Mouse (Mus musculus) MEL (cell line): ENCODE data around the gene Rnf185. TPM values are rescaled to one million over a fixed set of nuclear protein-coding genes. Genes with fewer than 3 reads are reported as not detected.

Experiments used
- DNase-seq: peaks from one replicate; pipeline ENCODE4 v3.0.0; 2011; ENCODE audit warnings: low read depth, low spot score
- H3K27ac ChIP-seq: 2 replicates; pipeline ENCODE4 v1.5.1; 2012; ENCODE audit warnings: low read depth, mild to moderate bottlenecking, control low read depth, low read length, moderate library complexity; ENCODE audit not compliant: control insufficient read depth
- H3K27me3 ChIP-seq, 2 experiments: fragments of 150-350 bp in 1 of 2; sonication (generic) in 1 of 2; 2 replicates each; pipeline ENCODE4 v1.6.1; 2012; ENCODE audit warnings: low read length in 2 of 2, mild to moderate bottlenecking in 2 of 2, improper control_type of control experiment in 1 of 2, moderate library complexity in 1 of 2; ENCODE audit not compliant: insufficient read depth in 2 of 2, control insufficient read depth in 1 of 2
- H3K36me3 ChIP-seq, 2 experiments: 2 replicates each; pipeline ENCODE4 v1.6.1; 2012 to 2014; ENCODE audit warnings: low read length in 2 of 2, improper control_type of control experiment in 1 of 2, inconsistent platforms in 1 of 2, mild to moderate bottlenecking in 1 of 2; ENCODE audit not compliant: insufficient read depth in 2 of 2, control insufficient read depth in 1 of 2
- H3K4me1 ChIP-seq, 2 experiments: fragments of 150-350 bp in 1 of 2; sonication (generic) in 1 of 2; 2 replicates each; pipeline ENCODE4 v1.6.1; 2012; ENCODE audit warnings: low read length in 2 of 2, improper control_type of control experiment in 1 of 2, mild to moderate bottlenecking in 1 of 2; ENCODE audit not compliant: insufficient read depth in 2 of 2, control insufficient read depth in 1 of 2
- H3K4me3 ChIP-seq, 2 experiments: fragments of 150-350 bp in 1 of 2; sonication (generic) in 1 of 2; 2 replicates each; pipeline ENCODE4 v1.5.1; 2012; ENCODE audit warnings: low read depth in 2 of 2, low read length in 2 of 2, mild to moderate bottlenecking in 2 of 2, moderate library complexity in 2 of 2, control low read depth in 1 of 2, improper control_type of control experiment in 1 of 2; ENCODE audit not compliant: control insufficient read depth in 1 of 2, insufficient read depth in 1 of 2
- H3K79me2 ChIP-seq: 2 replicates; pipeline ENCODE4 v1.6.1; 2012; ENCODE audit warnings: mild to moderate bottlenecking, low read length, moderate library complexity; ENCODE audit not compliant: control insufficient read depth, poor library complexity, insufficient read depth
- H3K9ac ChIP-seq: 2 replicates; pipeline ENCODE4 v1.6.1; 2012; ENCODE audit warnings: low read depth, mild to moderate bottlenecking, control low read depth, low read length, moderate library complexity; ENCODE audit not compliant: control insufficient read depth, poor library complexity, severe bottlenecking
- H3K9me3 ChIP-seq: fragments of 150-350 bp; sonication (generic); replicated peaks from 2 replicates; pipeline ENCODE4 v1.6.1; 2012; ENCODE audit warnings: mild to moderate bottlenecking, low read length, improper control_type of control experiment, moderate library complexity; ENCODE audit not compliant: insufficient read depth
- CHD2 ChIP-seq: IDR thresholded peaks from 2 replicates; pipeline ENCODE4 v1.6.1; 2011; ENCODE audit warnings: low read length, improper control_type of control experiment
- CTCF ChIP-seq, 3 experiments: IDR thresholded peaks in 2 of 3; conservative IDR thresholded peaks in 1 of 3; 2 replicates each; pipeline ENCODE4 v1.5.1; 2011 to 2012; ENCODE audit warnings: low read length in 3 of 3, low read depth in 2 of 3, mild to moderate bottlenecking in 2 of 3, improper control_type of control experiment in 1 of 3, inconsistent platforms in 1 of 3, mixed read lengths in 1 of 3, moderate library complexity in 1 of 3; ENCODE audit not compliant: control insufficient read depth in 1 of 3, insufficient read depth in 1 of 3, poor library complexity in 1 of 3, severe bottlenecking in 1 of 3
- E2F4 ChIP-seq: IDR thresholded peaks from 2 replicates; pipeline ENCODE4 v1.6.1; 2011; ENCODE audit warnings: low read depth, low read length, improper control_type of control experiment, borderline replicate concordance
- EP300 ChIP-seq, 2 experiments: IDR thresholded peaks; 2 replicates each; pipeline ENCODE4 v1.6.1; 2011; ENCODE audit warnings: improper control_type of control experiment in 2 of 2, low read length in 2 of 2, low read depth in 1 of 2, mild to moderate bottlenecking in 1 of 2
- ETS1 ChIP-seq: IDR thresholded peaks from 2 replicates; pipeline ENCODE4 v1.6.1; 2012; ENCODE audit warnings: low read depth, mild to moderate bottlenecking, inconsistent platforms, low read length, improper control_type of control experiment, moderate library complexity
- GABPA ChIP-seq: IDR thresholded peaks from 2 replicates; pipeline ENCODE4 v1.6.1; 2012; ENCODE audit warnings: low read depth, mild to moderate bottlenecking, inconsistent platforms, low read length, improper control_type of control experiment, moderate library complexity
- GATA1 ChIP-seq: IDR thresholded peaks from 2 replicates; pipeline ENCODE4 v1.6.1; 2011; ENCODE audit warnings: low read depth, low read length, improper control_type of control experiment
- JUND ChIP-seq: IDR thresholded peaks from 2 replicates; pipeline ENCODE4 v1.6.1; 2011; ENCODE audit warnings: low read depth, mild to moderate bottlenecking, improper control_type of control experiment, low read length
- KAT2A ChIP-seq: conservative IDR thresholded peaks from 2 replicates; pipeline ENCODE4 v1.6.1; 2012; ENCODE audit warnings: low read depth, low read length, improper control_type of control experiment, inconsistent platforms
- MAX ChIP-seq: IDR thresholded peaks from 2 replicates; pipeline ENCODE4 v1.6.1; 2011; ENCODE audit warnings: low read length, improper control_type of control experiment
- MAZ ChIP-seq: IDR thresholded peaks from 2 replicates; pipeline ENCODE4 v1.6.1; 2012; ENCODE audit warnings: low read depth, mild to moderate bottlenecking, inconsistent platforms, low read length, improper control_type of control experiment
- MEF2A ChIP-seq: IDR thresholded peaks from 2 replicates; pipeline ENCODE4 v1.6.1; 2014; ENCODE audit warnings: low read depth, mild to moderate bottlenecking, inconsistent platforms, low read length, improper control_type of control experiment; ENCODE audit not compliant: poor library complexity, insufficient replicate concordance, severe bottlenecking; ENCODE audit errors: extremely low read depth
- MXI1 ChIP-seq: IDR thresholded peaks from 2 replicates; pipeline ENCODE4 v1.6.1; 2011; ENCODE audit warnings: mild to moderate bottlenecking, low read depth, low read length, improper control_type of control experiment
- MYC ChIP-seq: IDR thresholded peaks from 2 replicates; pipeline ENCODE4 v1.6.1; 2011; ENCODE audit warnings: low read depth, mild to moderate bottlenecking, low read length, improper control_type of control experiment, moderate library complexity
- NELFE ChIP-seq: IDR thresholded peaks from 2 replicates; pipeline ENCODE4 v1.6.1; 2011; ENCODE audit warnings: low read depth, low read length, improper control_type of control experiment
- NRF1 ChIP-seq: IDR thresholded peaks from 2 replicates; pipeline ENCODE4 v1.6.1; 2014; ENCODE audit warnings: low read depth, mild to moderate bottlenecking, inconsistent platforms, low read length, improper control_type of control experiment, moderate library complexity; ENCODE audit not compliant: poor library complexity, insufficient read depth, severe bottlenecking
- POLR2AphosphoS2 ChIP-seq: IDR thresholded peaks from 2 replicates; pipeline ENCODE4 v1.6.1; 2011; ENCODE audit warnings: low read length, improper control_type of control experiment
- POLR2AphosphoS5 ChIP-seq: IDR thresholded peaks from 2 replicates; pipeline ENCODE4 v1.6.1; 2012; ENCODE audit warnings: low read depth, borderline replicate concordance, mild to moderate bottlenecking, inconsistent platforms, low read length, moderate library complexity, mixed read lengths
- RCOR1 ChIP-seq: IDR thresholded peaks from 2 replicates; pipeline ENCODE4 v1.6.1; 2012; ENCODE audit warnings: low read depth, mild to moderate bottlenecking, inconsistent platforms, low read length, improper control_type of control experiment
- SIN3A ChIP-seq: IDR thresholded peaks from 2 replicates; pipeline ENCODE4 v1.6.1; 2012; ENCODE audit warnings: low read length, improper control_type of control experiment, inconsistent platforms
- SMC3 ChIP-seq: IDR thresholded peaks from 2 replicates; pipeline ENCODE4 v1.6.1; 2011; ENCODE audit warnings: low read depth, low read length, improper control_type of control experiment
- TAL1 ChIP-seq: IDR thresholded peaks from 2 replicates; pipeline ENCODE4 v1.6.1; 2012; ENCODE audit warnings: mild to moderate bottlenecking, inconsistent platforms, low read length, moderate library complexity, mixed read lengths
- TBP ChIP-seq: IDR thresholded peaks from 2 replicates; pipeline ENCODE4 v1.8.0; 2011; ENCODE audit warnings: low read depth, low read length, improper control_type of control experiment
- TCF12 ChIP-seq: IDR thresholded peaks from 2 replicates; pipeline ENCODE4 v1.6.1; 2014; ENCODE audit warnings: low read depth, mild to moderate bottlenecking, inconsistent platforms, low read length, improper control_type of control experiment, moderate library complexity
- UBTF ChIP-seq: IDR thresholded peaks from 2 replicates; pipeline ENCODE4 v1.6.1; 2012; ENCODE audit warnings: low read depth, mild to moderate bottlenecking, inconsistent platforms, low read length, improper control_type of control experiment, moderate library complexity, borderline replicate concordance; ENCODE audit not compliant: insufficient read depth
- USF2 ChIP-seq, 2 experiments: IDR thresholded peaks; 2 replicates each; pipeline ENCODE4 v1.6.1; 2011 to 2012; ENCODE audit warnings: improper control_type of control experiment in 2 of 2, low read length in 2 of 2, borderline replicate concordance in 1 of 2, inconsistent platforms in 1 of 2, low read depth in 1 of 2, mild to moderate bottlenecking in 1 of 2; ENCODE audit not compliant: insufficient read depth in 1 of 2
- ZC3H11A ChIP-seq: IDR thresholded peaks from 2 replicates; pipeline ENCODE4 v1.6.1; 2012; ENCODE audit warnings: low read depth, mild to moderate bottlenecking, inconsistent platforms, low read length, improper control_type of control experiment
- ZKSCAN1 ChIP-seq: IDR thresholded peaks from 2 replicates; pipeline ENCODE4 v1.6.1; 2012; ENCODE audit warnings: low read depth, mild to moderate bottlenecking, inconsistent platforms, low read length, improper control_type of control experiment, moderate library complexity
- ZMIZ1 ChIP-seq: IDR thresholded peaks from 2 replicates; pipeline ENCODE4 v1.6.1; 2012; ENCODE audit warnings: low read depth, mild to moderate bottlenecking, inconsistent platforms, low read length, improper control_type of control experiment, moderate library complexity
- polyA plus RNA-seq, 2 experiments: library from polyadenylated mRNA; stranded (reverse) in 1 of 2; unstranded in 1 of 2; fragments of >175 nt in 1 of 2; fragments of >200 nt in 1 of 2; gene quantifications; 2 replicates each; pipeline versions ENCODE4 v1.2.1 to v1.2.4; 2012; ENCODE audit warnings: low replicate concordance in 2 of 2, low read depth in 1 of 2; ENCODE audit not compliant: insufficient read length in 2 of 2, insufficient read depth in 1 of 2, missing spikeins in 1 of 2
- total RNA-seq: library from RNA; depleted of rRNA; stranded (reverse); fragments of 300-350 nt; gene quantifications from 2 replicates; pipeline ENCODE4 v1.2.3, GENCODE M21; 2012

The Rnf185 gene
- total and polyA plus RNA-seq, 3 experiments = 9.9 to 13.8 TPM; not detected in 1

DNA sequence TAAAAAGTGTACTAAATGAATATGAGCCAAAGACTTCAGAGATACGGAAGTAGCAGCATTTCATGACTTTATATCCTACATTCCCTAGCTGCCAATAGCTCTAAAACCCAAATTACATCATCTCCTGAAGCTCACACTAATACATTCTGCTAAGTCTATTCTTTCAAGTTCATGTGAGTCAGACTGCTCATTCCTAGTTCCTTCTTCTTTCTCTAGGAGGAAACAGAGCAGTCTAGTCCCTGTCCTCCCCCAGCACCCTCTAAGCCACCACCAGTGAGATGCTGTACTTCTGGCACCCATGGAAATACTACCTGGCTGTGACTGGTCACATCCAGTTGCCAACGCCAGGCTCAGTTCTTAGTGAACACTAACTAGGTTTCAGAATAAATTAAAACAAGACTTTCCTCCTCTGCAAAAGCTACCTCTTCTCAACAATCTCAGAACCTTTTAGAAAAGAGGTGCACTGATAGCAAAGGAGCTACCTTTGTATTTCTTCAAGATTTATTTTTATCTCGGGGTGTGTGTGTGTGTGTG lies 24.4 kb downstream of the Rnf185 start:
- no peaks in the 10 kb centered on the region for H3K27me3 ChIP-seq
- H3K4me1 ChIP-seq = peaks cover 0 to 7% of the 10 kb centered on the region in 2 experiments; a peak in 2 of 4 replicates
- H3K79me2 ChIP-seq = no peaks in the 10 kb centered on the region
- H3K4me3 ChIP-seq = no peak overlapping the region
- no peak for DNase-seq
- no peak for TF ChIP-seq RCOR1
- TF ChIP-seq ZMIZ1 = no peak
- no peak for TF ChIP-seq ZKSCAN1
- TF ChIP-seq NRF1 = no peak
- no peak for TF ChIP-seq CHD2
- TF ChIP-seq USF2 (IDR thresholded peaks at IDR 0.05; ENCODE audit: borderline replicate concordance in 1 of 2, insufficient read depth in 1 of 2, low read depth in 1 of 2, low read length in 2 of 2) = no peak
- no peak for TF ChIP-seq TAL1
- TF ChIP-seq KAT2A = no peak
- TF ChIP-seq CTCF (IDR thresholded peaks at IDR 0.05 in 2 of 3, conservative IDR thresholded peaks at IDR 0.05 in 1 of 3; ENCODE audit: control insufficient read depth in 1 of 3, insufficient read depth in 1 of 3, low read depth in 2 of 3, low read length in 3 of 3, poor library complexity in 1 of 3, severe bottlenecking in 1 of 3) = no peak
- no peak for TF ChIP-seq MAZ
- TF ChIP-seq JUND = no peak
- TF ChIP-seq GATA1 = no peak
- TF ChIP-seq NELFE = no peak
- TF ChIP-seq ETS1 = no peak
- TF ChIP-seq ZC3H11A = no peak
- TF ChIP-seq MAX = no peak
- TF ChIP-seq POLR2AphosphoS2 = no peak
- no peak for TF ChIP-seq MXI1
- no peak for TF ChIP-seq MYC
- no peak for TF ChIP-seq TBP
- TF ChIP-seq, all 39 proteins: peak for 0
- Histone ChIP-seq H3K36me3 (peaks cover 6% of the 10 kb centered on the region in 2 experiments; a peak in 3 of 4 replicates), H3K27ac (no peak overlapping the region), H3K9me3 (no peaks in the 10 kb centered on the region), H3K9ac (no peak overlapping the region)

DNA sequence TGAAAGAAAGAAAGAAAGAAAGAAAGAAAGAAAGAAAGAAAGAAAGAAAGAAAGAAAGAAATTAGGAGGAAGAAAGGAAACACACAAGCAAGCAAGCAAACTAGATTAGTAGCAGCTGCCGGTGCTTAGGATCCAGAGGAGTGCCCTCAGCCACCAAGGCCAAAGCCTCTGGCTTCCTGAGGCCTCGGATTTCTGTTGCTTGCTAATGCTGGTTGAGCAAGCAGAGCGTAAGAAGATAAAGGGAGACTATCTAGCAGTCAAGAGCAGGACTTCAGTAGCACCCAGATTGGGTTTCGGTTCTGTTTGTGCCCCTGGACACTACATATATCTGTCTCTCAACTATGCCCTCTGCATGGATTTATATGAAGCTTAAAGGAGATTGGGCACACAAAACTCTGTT lies 29.9 kb downstream of the Rnf185 start:
- H3K4me1 ChIP-seq = no peaks in the 10 kb centered on the region
- no peaks in the 10 kb centered on the region for H3K79me2 ChIP-seq
- H3K27me3 ChIP-seq = no peaks in the 10 kb centered on the region
- H3K4me3 ChIP-seq = no peak overlapping the region
- H3K27ac ChIP-seq = no peak overlapping the region
- H3K9ac ChIP-seq = no peak overlapping the region
- no peak for DNase-seq
- H3K9me3 ChIP-seq = no peaks in the 10 kb centered on the region
- TF ChIP-seq ETS1 (no peak), CHD2 (no peak), TAL1 (no peak), SIN3A (no peak), ZMIZ1 (no peak), MAX (no peak), MEF2A (no peak), UBTF (no peak), GABPA (no peak), POLR2AphosphoS5 (no peak), ZKSCAN1 (no peak), ZC3H11A (no peak), SMC3 (no peak), USF2 (IDR thresholded peaks at IDR 0.05; ENCODE audit: borderline replicate concordance in 1 of 2, insufficient read depth in 1 of 2, low read depth in 1 of 2, low read length in 2 of 2) (no peak), TCF12 (no peak), JUND (no peak), EP300 (IDR thresholded peaks at IDR 0.05; ENCODE audit: low read depth in 1 of 2, low read length in 2 of 2) (no peak), E2F4 (no peak)
- peaks cover 0 to 7% of the 10 kb centered on the region in 2 experiments; a peak in 3 of 4 replicates for H3K36me3 ChIP-seq
